Mouse (Mus musculus) brain, embryonic 14.5 days (tissue): ENCODE results near the gene Il1rn.

Source experiments
- CTCF ChIP-seq: fragments of 200-500 bp; IDR thresholded peaks from 2 replicates; pipeline ENCODE4 v1.5.1; 2012; ENCODE audit warnings: inconsistent platforms, mild to moderate bottlenecking, moderate library complexity, borderline replicate concordance; ENCODE audit not compliant: insufficient read depth, insufficient read length; ENCODE audit errors: extremely low read depth
- POLR2A ChIP-seq: fragments of 200-500 bp; IDR thresholded peaks from 2 replicates; pipeline ENCODE4 v1.6.1; 2012; ENCODE audit warnings: mild to moderate bottlenecking, inconsistent platforms, borderline replicate concordance; ENCODE audit not compliant: poor library complexity, insufficient read depth, insufficient read length, severe bottlenecking; ENCODE audit errors: extremely low read depth

- no peak for TF ChIP-seq CTCF
- no peak for TF ChIP-seq POLR2A
Measured at GRCm38 (mm10) chr2:24387361-24388283, 51.0 kb downstream of the Il1rn start.
